Mouse (Mus musculus) testis, postnatal 14 days (tissue): Measurements from ENCODE around the gene Cx3cl1.
A peak's percentile ranks its signal among the peaks of the same experiment; 100 is the strongest.

Source experiments
- DNase-seq: peaks from one replicate; pipeline ENCODE4 v3.0.0; 2021; ENCODE audit warnings: low spot score

Gene Cx3cl1

DNA sequence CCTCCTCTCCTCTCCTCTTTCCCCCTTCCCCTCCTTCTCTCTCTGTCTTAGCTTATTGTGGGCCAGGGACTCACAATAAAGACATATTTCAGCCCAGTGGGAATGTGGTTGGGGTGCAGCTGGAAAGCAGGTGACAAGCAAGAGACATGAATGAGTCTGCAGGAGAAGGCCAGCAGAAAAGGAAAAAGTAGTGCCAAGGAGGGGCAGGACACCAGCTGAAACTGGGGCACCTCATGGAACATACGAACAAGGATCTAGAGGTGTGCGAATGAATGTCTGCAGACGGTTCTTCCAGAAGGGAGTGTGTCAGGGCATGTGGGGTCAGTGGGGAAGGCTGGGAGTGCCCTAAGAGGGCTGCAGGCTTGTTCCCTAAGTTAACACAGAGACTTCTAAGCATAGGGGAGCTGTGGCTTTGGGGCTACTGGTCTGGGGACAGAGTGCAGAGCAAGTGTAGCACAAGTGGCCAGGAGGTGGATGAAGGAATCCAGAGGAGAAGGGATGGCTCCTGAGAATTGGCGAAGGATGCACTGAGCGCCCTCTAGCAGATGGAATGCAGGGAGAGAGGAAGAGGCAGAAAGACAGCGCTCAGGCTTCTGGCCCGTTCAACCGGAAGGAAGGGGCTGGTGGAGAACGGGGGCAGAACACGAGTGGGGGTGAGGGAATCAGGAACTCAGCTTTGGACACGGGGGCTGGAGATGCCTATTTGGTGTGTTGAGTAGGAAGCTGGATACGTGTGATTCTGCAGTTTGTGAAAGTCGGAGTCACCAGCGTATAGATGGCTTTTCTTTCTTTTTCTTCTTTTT lies 29.7 kb downstream of the Cx3cl1 start:
- DNase-seq, result no peak

DNA sequence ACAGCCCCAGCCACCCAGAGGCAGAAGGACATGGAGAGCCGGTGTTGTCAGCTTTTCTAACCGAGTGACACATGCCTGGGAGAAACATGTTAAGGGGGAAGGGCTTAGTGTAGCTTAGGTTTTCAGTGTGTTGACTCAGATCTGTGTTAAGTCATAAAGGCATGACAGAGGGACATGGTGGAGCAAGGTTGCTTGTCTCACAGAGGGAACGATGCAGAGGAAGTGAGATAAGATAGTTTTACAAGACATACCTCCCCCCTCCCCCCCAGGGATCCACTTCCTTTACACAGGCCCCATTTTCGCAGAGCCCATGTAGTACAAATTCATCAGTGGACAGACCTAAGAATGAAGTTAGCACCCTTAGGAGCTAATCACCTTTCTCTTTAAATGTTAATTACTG lies 30.6 kb downstream of the Cx3cl1 start:
- DNase-seq, result no peak

DNA sequence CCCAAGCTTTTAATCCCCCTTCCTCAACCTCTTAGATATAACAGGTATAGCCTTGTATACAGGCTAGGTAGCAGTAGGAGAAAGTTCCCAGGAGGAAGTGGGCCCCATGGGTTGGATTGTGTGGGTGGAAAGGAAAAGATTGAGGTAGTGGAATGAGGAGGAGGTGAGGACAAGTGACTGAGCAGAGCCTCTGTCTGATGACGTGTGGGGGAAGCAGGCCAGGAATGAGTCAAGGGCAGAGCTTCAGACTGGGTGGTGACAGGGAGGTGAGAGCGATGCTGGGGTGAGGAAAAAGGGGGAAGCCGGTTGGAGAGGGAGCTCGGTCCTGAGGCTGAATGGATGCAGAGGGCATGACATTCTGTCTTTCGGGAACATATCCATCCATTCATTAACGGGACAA lies 31.7 kb downstream of the Cx3cl1 start:
- DNase-seq, result no peak

DNA sequence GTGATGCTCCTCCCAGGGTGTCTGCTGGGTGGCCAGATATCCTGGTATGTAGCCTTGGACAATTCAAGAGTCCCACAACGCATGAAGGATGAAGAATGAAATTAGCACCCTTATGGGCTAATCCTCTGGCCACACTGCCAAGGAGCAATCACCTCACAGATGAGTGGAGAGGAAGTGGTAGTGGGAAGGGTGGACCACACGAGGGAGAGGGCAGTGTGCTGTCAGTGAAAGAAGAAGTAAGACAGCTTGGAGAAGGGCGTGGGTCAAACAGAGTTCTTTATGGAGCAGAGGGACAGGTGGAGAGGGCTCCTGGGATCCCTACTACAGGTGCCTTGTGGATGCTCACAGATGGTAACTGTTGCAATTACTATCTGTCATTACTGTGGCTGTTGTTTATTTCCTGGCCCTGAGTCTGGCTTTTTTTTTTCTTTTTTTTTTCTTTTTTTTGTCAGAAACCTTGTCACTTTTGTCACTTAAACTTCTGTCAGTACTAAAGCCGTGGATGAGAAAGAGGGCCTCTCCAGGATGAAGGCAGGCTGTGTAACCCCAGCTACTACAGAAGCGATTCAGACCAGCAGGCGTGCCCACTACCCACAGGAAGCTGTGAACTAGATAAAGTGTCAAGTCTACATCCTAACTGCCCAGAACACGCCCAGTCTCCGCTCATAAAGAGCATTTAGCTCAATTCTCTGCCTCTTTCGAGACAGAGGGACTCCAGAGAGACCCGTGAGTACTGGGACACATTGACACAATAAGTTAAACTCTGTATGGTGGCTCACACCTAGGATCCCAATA lies 32.9 kb downstream of the Cx3cl1 start:
- no peak for DNase-seq

DNA sequence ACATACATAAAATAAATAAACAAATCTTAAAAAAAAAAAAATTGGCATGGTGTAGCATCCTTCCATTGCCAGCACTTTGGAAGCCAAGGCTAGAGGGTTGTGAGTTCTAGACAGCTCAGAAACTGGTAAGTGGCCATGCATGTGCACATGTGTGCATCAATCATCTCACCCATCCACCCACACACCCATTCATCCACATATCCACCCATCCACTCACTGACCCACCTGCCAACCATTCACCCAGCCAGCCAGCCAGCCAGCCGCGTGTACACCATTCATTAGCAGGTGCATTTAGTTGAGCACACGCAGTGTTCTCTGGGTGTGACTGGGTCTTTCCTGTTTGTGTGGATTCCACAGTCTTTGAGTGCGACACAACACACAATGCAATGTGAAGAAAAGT lies 34.0 kb downstream of the Cx3cl1 start:
- DNase-seq, result no peak

DNA sequence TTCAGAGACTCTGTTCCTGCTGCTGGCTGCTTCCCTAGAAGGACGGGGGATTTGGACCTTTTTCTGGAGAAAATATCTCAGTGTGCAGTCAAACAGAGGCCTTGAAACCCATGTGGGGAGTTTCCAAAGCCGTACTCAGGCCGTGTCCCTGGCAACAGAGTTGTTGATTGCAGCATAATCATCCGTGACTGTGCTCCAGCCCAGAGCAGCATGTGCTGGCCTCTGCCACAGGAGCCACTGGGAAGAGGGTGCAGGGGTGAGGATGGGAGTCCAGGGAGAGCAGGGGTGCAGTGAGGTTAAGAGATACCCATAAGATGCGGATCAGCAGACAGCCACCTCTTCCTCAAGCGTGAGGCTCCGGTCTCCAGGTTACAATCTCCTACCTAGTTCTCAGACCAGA lies 35.7 kb downstream of the Cx3cl1 start:
- DNase-seq, result peak; percentile 66

DNA sequence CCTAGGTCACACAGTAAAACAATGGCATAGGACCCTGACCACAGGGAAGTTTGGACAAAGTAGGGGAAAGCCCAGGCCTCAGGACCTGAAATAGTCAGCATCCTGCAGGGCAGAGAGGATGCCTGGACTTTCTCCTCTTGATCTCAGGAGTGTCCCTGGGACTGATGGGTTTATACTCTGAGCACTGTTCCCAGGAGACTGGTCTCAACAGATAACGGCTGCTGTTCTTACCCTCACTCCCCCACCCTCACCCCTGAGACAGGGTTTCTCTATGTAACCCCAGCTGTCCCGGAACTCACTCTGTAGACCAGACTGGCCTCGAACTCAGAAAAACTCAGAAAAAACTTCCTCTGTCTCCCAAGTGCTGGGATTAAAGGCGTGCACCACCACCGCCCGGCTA lies 36.6 kb downstream of the Cx3cl1 start:
- no peak for DNase-seq

DNA sequence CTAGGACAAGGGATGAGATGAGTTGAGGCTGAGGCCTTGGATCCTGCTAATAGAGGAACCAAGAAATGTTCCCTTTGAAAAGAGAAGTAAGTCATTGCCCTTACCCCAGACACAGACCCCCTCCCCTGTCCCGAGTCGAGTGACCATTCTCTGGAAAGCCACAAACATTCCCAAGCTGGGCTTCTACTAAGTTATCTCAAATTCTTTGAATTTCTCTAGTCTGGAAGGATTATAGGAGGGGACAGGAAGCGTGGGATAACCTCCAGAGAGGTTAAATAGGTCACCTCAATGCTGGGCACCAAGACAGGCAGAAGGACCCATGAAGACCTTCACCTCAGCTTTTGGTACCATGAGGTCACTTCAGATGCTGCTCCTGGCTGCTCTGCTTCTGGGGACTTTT lies 38.3 kb downstream of the Cx3cl1 start, which contains the start of gene Ccl17:
Ccl17 (plus strand) TSS at position 301 of the 400 bp plus-strand sequence.
- DNase-seq, result no peak

DNA sequence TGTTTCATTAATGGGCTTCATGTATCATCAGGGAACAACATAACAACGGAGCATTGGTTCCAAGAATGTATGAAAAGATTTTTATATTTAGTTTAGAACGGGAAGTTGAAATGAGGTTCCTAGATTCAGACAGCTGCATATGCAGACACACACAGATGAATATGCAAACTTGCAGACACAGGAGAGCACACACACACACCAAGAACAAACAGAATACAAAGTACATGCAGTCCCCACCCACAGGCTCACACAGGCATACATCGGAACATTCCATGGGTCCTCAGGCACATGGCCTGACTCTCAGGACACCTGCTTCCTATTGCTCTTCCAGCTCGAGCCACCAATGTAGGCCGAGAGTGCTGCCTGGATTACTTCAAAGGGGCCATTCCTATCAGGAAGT lies 39.0 kb downstream of the Cx3cl1 start:
- no peak for DNase-seq

DNA sequence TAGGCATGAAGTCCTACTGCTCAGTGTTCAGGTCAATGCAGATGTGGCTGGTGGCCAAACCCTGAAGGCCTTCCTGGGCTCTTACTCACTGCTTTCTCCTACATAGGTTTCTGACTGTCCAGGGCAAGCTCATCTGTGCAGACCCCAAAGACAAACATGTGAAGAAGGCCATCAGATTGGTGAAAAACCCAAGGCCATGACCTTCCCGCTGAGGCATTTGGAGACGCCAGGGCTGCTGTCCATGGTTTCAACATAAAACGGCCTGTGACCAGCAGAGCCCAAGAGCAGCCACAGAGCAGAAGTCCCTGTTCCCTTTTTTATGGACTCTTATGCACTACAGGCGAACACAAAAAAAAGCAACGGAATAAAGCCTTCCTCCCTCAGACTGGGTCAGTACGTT lies 39.8 kb downstream of the Cx3cl1 start:
- DNase-seq, result peak; percentile 49

DNA sequence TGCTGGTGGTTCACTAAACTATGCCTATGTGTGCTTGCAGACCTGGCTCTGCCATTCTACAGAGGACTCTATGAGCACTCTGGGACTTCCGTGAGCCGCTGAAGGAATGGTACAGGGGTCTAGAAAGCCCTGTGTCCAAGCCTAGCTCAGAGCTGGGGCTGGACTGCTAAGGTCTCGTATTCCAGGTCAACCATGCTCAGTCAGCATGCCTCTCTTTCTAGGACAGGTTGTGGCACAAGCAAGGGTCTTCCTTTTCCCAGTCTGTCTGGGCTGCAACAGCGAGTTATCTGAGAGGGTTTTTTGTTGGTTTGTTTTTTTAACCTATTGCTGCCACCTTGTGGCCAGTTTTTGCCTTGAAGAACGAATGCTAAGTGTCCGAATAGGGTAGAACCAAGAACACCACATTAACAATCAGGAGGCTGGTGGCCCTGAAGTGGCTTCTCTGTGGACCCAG lies 40.9 kb downstream of the Cx3cl1 start:
- DNase-seq, result peak; percentile 66

DNA sequence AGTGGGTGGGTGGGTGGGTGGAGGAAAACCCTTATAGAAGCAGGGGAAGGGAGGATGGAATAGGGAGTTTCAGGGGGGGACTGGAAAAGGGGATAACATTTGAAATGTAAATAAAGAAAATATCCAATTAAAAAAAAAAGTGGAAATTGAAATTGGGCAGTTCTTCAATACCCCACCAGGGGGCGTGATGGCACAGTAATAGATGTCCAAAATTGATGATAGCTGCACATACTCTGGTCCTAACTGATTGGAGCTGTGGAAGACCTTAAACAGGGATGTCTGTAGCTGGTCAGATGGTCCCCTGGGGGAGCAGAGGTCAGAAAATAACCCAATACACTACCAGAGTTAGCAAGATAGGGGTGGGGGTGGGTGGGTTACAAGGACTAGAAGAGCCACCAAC lies 42.7 kb downstream of the Cx3cl1 start:
- no peak for DNase-seq

DNA sequence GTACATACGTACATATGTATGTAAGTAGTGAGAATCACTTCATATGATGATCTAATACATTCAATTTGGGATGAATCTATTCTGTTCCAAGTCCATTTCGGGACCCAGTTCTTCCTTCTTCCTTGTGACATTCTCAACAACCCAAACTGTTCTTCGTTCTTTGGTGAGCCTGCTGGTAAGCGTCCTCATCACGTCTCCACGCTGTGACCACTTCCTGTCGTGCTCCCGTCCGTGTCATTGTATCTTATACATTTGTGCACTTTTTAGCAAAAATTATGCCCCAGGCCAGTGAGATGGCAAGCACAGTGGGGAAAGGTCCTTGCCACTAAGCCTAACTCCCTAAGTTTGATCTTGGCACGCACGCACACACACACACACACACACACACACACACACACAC lies 46.1 kb downstream of the Cx3cl1 start:
- DNase-seq, result no peak

DNA sequence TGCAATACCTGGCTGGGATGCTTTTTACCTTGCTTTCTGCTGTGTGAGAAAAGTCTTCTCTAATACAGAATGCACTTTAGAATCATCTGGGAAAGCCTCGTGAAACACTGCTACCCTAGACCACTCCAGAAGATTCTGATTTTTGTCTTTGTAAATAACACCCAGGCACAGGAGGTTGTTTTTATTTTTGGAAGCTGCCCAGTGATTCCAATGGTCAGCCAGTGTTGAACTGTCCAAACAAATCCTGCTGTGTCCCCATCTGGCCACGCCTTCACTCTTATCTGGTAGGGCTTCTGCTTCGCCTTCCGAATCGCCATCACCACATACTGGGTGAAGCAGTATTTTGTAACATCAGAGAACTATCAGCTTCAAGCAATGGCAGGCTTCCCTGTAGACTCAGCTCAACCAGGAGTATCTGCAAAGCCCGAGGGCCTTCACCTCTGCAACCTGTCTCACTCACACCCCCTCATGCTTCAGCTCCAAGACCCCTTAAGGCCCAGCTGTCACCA lies 47.9 kb downstream of the Cx3cl1 start:
- DNase-seq, result no peak

DNA sequence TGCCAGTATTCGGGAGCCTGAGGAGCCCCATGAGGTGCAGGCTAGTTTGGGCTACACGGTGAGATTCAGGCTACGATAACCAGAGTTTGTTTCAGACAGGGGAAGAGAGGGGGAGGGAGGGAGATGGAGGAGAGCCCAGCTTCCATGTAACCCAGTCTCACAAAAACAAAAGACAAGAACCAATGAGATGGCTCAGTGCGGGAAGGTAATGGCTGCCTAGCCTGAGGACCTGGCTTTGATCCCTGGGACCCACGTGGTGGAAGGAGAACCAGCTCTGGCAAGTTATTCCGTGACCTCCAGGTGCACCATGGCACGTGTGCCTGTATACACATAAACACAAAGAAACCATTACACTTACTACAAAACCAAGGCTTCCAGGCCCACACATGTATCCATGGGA lies 48.7 kb downstream of the Cx3cl1 start:
- no peak for DNase-seq

DNA sequence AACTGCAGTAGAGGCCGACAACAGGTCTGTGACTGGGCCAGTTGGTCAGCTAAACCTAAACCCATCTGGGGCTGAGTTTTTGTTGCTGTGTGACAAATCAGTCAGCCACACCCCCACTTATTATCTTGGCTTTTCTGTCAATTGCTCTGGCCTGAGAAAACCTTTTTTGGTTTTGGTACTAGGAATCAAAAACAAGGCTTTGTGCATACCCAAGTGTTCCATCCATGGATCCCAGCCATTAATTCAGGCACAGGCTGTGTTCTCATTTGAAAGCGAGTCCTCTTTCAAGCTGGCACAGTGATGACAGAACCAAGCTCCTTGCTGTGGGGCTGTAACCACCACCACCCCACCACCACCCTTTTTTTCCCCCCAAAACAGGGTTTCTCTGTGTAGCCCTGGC lies 49.6 kb downstream of the Cx3cl1 start:
- DNase-seq, result no peak

DNA sequence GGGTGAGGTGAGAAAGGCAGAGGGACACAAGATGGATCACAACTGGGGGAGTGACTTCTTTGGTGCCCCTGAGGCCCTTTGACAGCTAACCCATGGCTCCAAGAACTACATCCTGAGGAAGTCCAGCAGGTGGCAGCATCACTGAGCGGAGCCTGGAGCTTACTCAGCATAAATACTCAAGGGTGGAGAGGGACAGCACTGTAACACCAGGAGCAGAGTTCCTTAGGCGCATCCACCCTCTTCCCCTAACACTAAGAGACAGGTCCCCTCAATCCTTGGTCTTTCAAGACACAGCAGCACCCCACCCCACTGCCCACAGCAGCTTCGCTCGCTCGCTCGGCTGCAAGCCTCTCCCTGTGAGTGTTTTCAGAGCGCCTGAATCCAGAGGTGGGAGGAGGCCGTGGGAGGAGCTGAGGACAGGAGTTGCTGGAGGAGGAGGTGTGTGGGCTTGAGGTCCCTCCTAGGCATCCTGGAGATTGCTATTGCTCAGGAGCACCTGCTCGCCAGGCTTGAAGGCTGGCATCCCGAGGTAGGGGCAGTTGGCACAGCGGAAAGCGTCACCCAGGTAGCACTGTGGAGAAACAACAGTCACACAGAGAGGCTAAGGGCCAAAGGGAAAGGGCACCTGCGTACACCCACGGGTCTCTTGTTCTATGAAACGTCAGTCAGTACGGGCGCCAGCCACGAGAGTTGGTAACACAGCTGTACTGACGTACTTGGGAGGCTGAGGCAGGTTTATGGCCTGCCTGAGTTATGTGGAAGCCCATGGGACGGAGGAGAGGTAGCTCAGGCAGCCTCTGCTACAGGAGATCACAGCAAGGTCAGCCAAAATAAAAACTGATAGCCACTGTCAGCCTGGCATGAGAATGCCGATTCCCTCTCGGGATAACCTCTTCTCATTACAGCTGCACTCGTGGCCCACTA lies 51.1 kb downstream of the Cx3cl1 start:
- DNase-seq, result peak; percentile 56

DNA sequence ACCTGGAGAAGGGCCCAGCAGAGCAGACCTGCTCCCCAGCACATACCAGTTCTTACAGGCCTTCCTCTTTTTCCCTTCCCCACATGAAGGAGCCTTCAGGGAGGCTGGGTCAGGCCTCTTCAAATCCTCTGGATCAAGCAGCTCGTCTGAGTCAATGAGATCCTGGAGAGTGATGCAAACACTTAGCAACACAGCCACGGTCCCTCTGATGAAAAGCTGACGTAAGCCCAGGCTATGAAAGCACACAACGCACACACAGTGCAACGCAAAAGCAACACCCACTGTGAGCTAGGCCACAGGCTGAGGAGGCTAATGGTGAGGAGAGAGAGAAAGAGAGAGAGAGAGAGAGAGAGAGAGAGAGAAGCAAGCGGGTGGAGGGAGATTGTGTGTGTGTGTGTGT lies 53.4 kb downstream of the Cx3cl1 start:
- DNase-seq, result no peak

DNA sequence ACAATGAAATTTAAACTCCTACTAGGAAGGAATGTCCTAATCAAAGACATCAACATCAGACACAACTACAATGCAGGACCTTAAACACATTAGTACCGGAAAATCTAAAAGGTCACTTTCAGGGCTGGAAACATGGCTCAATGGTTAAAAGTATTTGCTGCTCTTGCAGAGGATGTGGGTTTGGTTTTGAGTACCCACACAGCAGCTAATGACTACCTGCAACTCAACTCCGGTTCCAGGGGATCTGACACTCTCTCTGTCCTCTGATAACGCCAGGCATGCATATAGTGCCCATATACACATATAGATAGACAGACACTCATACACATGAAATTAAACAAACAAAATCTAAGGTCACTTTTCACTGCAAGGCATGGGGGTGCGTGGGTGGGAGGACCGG lies 54.4 kb downstream of the Cx3cl1 start:
- DNase-seq, result no peak

DNA sequence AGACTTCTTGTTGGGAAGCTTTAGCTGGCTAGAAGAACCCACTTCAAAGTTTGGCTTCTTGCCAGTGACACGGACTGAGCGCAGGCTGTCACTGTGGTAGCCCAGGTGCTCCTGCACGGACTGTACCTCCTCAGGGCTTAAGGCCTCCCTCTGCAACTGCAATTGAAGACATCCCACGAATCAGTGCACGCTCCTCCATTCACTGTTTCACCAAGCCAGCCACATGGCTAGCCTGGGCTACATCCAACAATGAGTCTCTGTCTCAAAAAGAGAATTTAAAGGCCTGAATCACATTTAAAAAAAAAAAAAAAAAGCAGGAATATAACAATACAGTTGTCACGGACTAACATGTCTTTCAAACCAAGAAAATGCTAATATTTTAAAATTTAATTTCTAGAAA lies 56.5 kb downstream of the Cx3cl1 start:
- DNase-seq, result no peak
